Mouse (Mus musculus): ENCODE measurements at regions not wholly inside any gene's neighbourhood (a gene's known extent, or its start where the extent isn't known, plus 50 kb on each side); places are given as distances from the start of the nearest gene placed in this dataset.

DNA sequence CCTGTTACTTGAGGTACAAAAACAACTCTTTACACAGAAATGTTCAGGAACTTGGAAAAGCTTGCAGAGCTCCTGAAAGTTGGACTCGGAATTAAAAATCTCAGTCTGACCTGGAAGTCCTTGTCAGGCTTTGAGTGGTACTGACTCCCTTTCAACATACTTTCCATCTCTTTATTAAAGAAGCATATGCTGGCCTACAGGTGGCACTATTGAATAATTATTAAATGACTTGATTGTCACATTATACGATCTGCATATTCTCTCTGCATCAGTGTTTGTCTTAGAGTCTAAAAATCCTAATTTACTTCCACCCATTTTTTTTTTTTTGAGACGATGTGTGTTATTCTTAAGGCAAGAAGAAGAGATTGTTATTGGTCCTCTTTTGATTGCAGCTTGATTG is 409.4 kb upstream of the Tom1l1 start:
- in situ Hi-C loops (cut with MboI; ENCODE audit: low pct_ligation_motif_present, low pct_unique_long_range_greater_than_20kb, low sequenced_read_pairs) (no loop called here), dilution Hi-C loops (cut with MboI; ENCODE audit: extremely low pct_ligation_motif_present, extremely low pct_unique_long_range_greater_than_20kb, low sequenced_read_pairs) (no loop called here)
- TF ChIP-seq POLR2A (IDR thresholded peaks at IDR 0.05; ENCODE audit: low read depth, low read length) (no peak), MAFK (IDR thresholded peaks at IDR 0.05; ENCODE audit: insufficient replicate concordance, low read length) (no peak), ZKSCAN1 (IDR thresholded peaks at IDR 0.05; ENCODE audit: borderline replicate concordance, low read depth, low read length) (no peak), NELFE (IDR thresholded peaks at IDR 0.05; ENCODE audit: low read depth, low read length) (no peak), UBTF (IDR thresholded peaks at IDR 0.05; ENCODE audit: low read depth, low read length) (no peak), CHD1 (IDR thresholded peaks at IDR 0.05; ENCODE audit: low read depth, low read length) (no peak), JUND (conservative IDR thresholded peaks at IDR 0.05; ENCODE audit: low read depth, low read length) (no peak), MXI1 (IDR thresholded peaks at IDR 0.05; ENCODE audit: low read depth, low read length) (no peak), RAD21 (IDR thresholded peaks at IDR 0.05; ENCODE audit: low read depth, low read length) (no peak), TCF12 (IDR thresholded peaks at IDR 0.05; ENCODE audit: low read depth, low read length) (no peak), TBP (conservative IDR thresholded peaks at IDR 0.05; ENCODE audit: low read depth, low read length) (no peak), BHLHE40 (IDR thresholded peaks at IDR 0.05; ENCODE audit: low read depth, low read length) (no peak), USF2 (conservative IDR thresholded peaks at IDR 0.05; ENCODE audit: low read depth, low read length) (no peak), MAZ (IDR thresholded peaks at IDR 0.05; ENCODE audit: low read depth, low read length) (no peak), ZNF384 (IDR thresholded peaks at IDR 0.05; ENCODE audit: low read depth, low read length) (no peak), POLR2AphosphoS2 (IDR thresholded peaks at IDR 0.05; ENCODE audit: low read depth, low read length) (no peak), MAX (IDR thresholded peaks at IDR 0.05; ENCODE audit: low read length) (no peak)
- Histone ChIP-seq H3K4me3 (replicated peaks in 1 of 3; ENCODE audit: low read depth in 2 of 3, low read length in 2 of 3, poor library complexity in 1 of 3) (no peak overlapping the region), H3K27me3 (replicated peaks) (no peaks in the 10 kb centered on the region), H3K4me2 (ENCODE audit: insufficient read depth, low read depth, poor library complexity, severe bottlenecking) (no peak overlapping the region), H3K27ac (ENCODE audit: insufficient read depth, low read depth) (no peak overlapping the region), H3K36me3 (replicated peaks in 1 of 2; ENCODE audit: control insufficient read depth in 1 of 2, insufficient read depth in 1 of 2, low read length in 1 of 2) (no peaks in the 10 kb centered on the region), H3K9me3 (replicated peaks; ENCODE audit: low read length) (peaks cover 68% of the 10 kb centered on the region), H3K4me1 (ENCODE audit: control insufficient read depth in 1 of 2, insufficient read depth in 2 of 2) (no peaks in the 10 kb centered on the region), H3K79me2 (replicated peaks; ENCODE audit: control insufficient read depth, extremely low read depth, insufficient read depth, poor library complexity, severe bottlenecking) (no peaks in the 10 kb centered on the region), H3K9ac (ENCODE audit: insufficient read depth, low read depth) (no peak overlapping the region)
- DNase-seq (ENCODE audit: extremely low read depth), result no peak

DNA sequence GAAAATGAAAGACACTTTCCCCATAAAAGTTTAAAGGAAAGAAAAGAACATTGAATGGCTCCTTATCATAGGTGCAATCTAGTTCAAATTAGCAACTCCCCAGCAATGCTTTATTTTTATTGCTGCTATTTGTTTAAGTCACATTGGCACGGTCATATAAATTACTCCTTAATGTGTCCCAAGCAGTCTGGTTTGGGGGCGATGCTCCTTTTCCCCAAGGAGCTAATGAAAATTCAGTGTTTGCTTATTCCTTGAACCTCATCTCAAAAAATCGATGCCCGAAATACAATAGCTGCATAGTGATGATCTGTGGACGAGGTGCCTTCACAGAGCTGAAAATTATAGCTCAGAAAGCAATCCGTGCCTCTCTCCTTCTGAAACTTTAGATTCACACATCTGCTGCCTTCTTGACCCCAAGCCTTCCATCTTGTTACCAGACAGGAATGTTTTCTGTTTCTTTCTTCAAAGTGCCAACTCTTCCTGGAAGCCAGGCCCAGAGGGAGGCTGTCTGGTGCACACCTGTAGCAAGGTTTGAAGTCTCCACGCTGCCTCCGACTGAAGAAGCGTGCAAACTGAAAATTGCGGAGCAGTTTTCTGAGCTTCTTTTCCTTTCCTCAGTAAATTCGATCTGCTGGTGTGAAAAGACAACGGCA is 408.0 kb upstream of the Tom1l1 start:
- TF ChIP-seq CHD2 (IDR thresholded peaks at IDR 0.05; ENCODE audit: low read length), result no peak
- TF ChIP-seq BHLHE40 (IDR thresholded peaks at IDR 0.05; ENCODE audit: low read depth, low read length), result no peak
- TF ChIP-seq MEF2A (IDR thresholded peaks at IDR 0.05; ENCODE audit: borderline replicate concordance, low read depth, low read length), result no peak
- TF ChIP-seq ZC3H11A (IDR thresholded peaks at IDR 0.05; ENCODE audit: low read depth, low read length), result no peak
- no peak for TF ChIP-seq ZNF384 (IDR thresholded peaks at IDR 0.05; ENCODE audit: low read depth, low read length)
- no peak for TF ChIP-seq ZMIZ1 (IDR thresholded peaks at IDR 0.05; ENCODE audit: low read depth, low read length)
- TF ChIP-seq KAT2A (IDR thresholded peaks at IDR 0.05; ENCODE audit: insufficient replicate concordance, low read length), result no peak
- no peak for TF ChIP-seq TBP (conservative IDR thresholded peaks at IDR 0.05; ENCODE audit: low read depth, low read length)
- TF ChIP-seq MAFK (IDR thresholded peaks at IDR 0.05; ENCODE audit: insufficient replicate concordance, low read length), result no peak
- TF ChIP-seq NELFE (IDR thresholded peaks at IDR 0.05; ENCODE audit: low read depth, low read length), result no peak
- TF ChIP-seq UBTF (IDR thresholded peaks at IDR 0.05; ENCODE audit: low read depth, low read length), result no peak
- TF ChIP-seq ZKSCAN1 (IDR thresholded peaks at IDR 0.05; ENCODE audit: borderline replicate concordance, low read depth, low read length), result no peak
- no peak for TF ChIP-seq SIN3A (IDR thresholded peaks at IDR 0.05; ENCODE audit: low read length)
- TF ChIP-seq ETS1 (conservative IDR thresholded peaks at IDR 0.05; ENCODE audit: low read depth, low read length), result no peak
- TF ChIP-seq PAX5 (IDR thresholded peaks at IDR 0.05; ENCODE audit: low read length), result no peak
- TF ChIP-seq E2F4 (IDR thresholded peaks at IDR 0.05; ENCODE audit: insufficient replicate concordance, low read depth, low read length), result no peak
- no peak for TF ChIP-seq USF1 (IDR thresholded peaks at IDR 0.05; ENCODE audit: low read depth, low read length)
- no peak for TF ChIP-seq JUN (IDR thresholded peaks at IDR 0.05; ENCODE audit: insufficient read depth, low read depth, low read length)
- no peak for TF ChIP-seq MXI1 (IDR thresholded peaks at IDR 0.05; ENCODE audit: low read depth, low read length)
- Histone ChIP-seq H3K27me3 (replicated peaks) (no peaks in the 10 kb centered on the region), H3K36me3 (replicated peaks in 1 of 2; ENCODE audit: control insufficient read depth in 1 of 2, insufficient read depth in 1 of 2, low read length in 1 of 2) (no peaks in the 10 kb centered on the region), H3K9me3 (replicated peaks; ENCODE audit: low read length) (peaks cover 70% of the 10 kb centered on the region), H3K79me2 (replicated peaks; ENCODE audit: control insufficient read depth, extremely low read depth, insufficient read depth, poor library complexity, severe bottlenecking) (no peaks in the 10 kb centered on the region), H3K4me3 (replicated peaks in 1 of 3; ENCODE audit: low read depth in 2 of 3, low read length in 2 of 3, poor library complexity in 1 of 3) (no peak overlapping the region), H3K9ac (ENCODE audit: insufficient read depth, low read depth) (no peak overlapping the region), H3K4me2 (ENCODE audit: insufficient read depth, low read depth, poor library complexity, severe bottlenecking) (no peak overlapping the region), H3K27ac (ENCODE audit: insufficient read depth, low read depth) (no peak overlapping the region), H3K4me1 (ENCODE audit: control insufficient read depth in 1 of 2, insufficient read depth in 2 of 2) (no peaks in the 10 kb centered on the region)
- dilution Hi-C loops (cut with MboI; ENCODE audit: extremely low pct_ligation_motif_present, extremely low pct_unique_long_range_greater_than_20kb, low sequenced_read_pairs), result no loop called here
- in situ Hi-C loops (cut with MboI; ENCODE audit: low pct_ligation_motif_present, low pct_unique_long_range_greater_than_20kb, low sequenced_read_pairs), result no loop called here
- no peak for DNase-seq (ENCODE audit: extremely low read depth)

Data from CH12.LX (cell line).